Mouse (Mus musculus): ENCODE data around the gene Rab5b. TPM values are rescaled to one million over a fixed set of nuclear protein-coding genes. Genes with fewer than 3 reads are reported as not detected.
"Not testable (repeated sequence)": the region's sequence is repeated elsewhere in the genome, so short reads cannot be mapped to it uniquely, and the experiment has no call there.

Gene Rab5b
- total and polyA plus RNA-seq, 2 experiments from 2014 or later: 112 to 129 TPM

- Histone ChIP-seq H3K4me2 (ENCODE audit: low read depth, low read length, poor library complexity, severe bottlenecking) (peak overlapping the region; percentile 99), H3K27ac (ENCODE audit: low read depth, low read length) (no peak overlapping the region), H3K9me3 (ENCODE audit: low read length) (no peaks in the 10 kb centered on the region), H3K9ac (replicated peaks; ENCODE audit: low read length, poor library complexity, severe bottlenecking) (no peak overlapping the region), H3K27me3 (ENCODE audit: insufficient read depth, low read length) (peaks cover 7% of the 10 kb centered on the region; the same call in 1 of the 2 replicates), H3K4me1 (ENCODE audit: insufficient read depth, low read length) (no peaks in the 10 kb centered on the region; the same call in 1 of the 2 replicates), H3K36me3 (ENCODE audit: insufficient read depth, low read length) (no peaks in the 10 kb centered on the region), H3K4me3 (ENCODE audit: low read depth, low read length) (no peak overlapping the region)
- ATAC-seq (ENCODE audit: low FRiP score): no peak
- TF ChIP-seq CTCF (IDR thresholded peaks at IDR 0.05): no peak
- 43% methylated on average over 4 of the region's 4 CpGs for WGBS
- no peak for DNase-seq (ENCODE audit: low spot score)
Observed at GRCm38 (mm10) chr10:128742616-128743015, 46.6 kb upstream of the Rab5b start.

- no peak for TF ChIP-seq CTCF (IDR thresholded peaks at IDR 0.05)
- no peaks in the 10 kb centered on the region; the same call in 1 of the 2 replicates for H3K4me1 ChIP-seq (ENCODE audit: insufficient read depth, low read length)
- no peaks in the 10 kb centered on the region for H3K9me3 ChIP-seq (ENCODE audit: low read length)
- no peak for ATAC-seq (ENCODE audit: low FRiP score)
- H3K27me3 ChIP-seq (ENCODE audit: insufficient read depth, low read length): peaks cover 7% of the 10 kb centered on the region; the same call in 1 of the 2 replicates
- no peak overlapping the region for H3K4me3 ChIP-seq (ENCODE audit: low read depth, low read length)
- WGBS: 61% methylated on average over 2 of the region's 2 CpGs
- no peak overlapping the region for H3K4me2 ChIP-seq (ENCODE audit: low read depth, low read length, poor library complexity, severe bottlenecking)
- no peak overlapping the region for H3K9ac ChIP-seq (replicated peaks; ENCODE audit: low read length, poor library complexity, severe bottlenecking)
- DNase-seq (ENCODE audit: low spot score): no peak
- no peaks in the 10 kb centered on the region for H3K36me3 ChIP-seq (ENCODE audit: insufficient read depth, low read length)
- no peak overlapping the region for H3K27ac ChIP-seq (ENCODE audit: low read depth, low read length)
Observed at GRCm38 (mm10) chr10:128740296-128740695, 44.2 kb upstream of the Rab5b start.

GRCm38 (mm10) chr10:128737435-128737834, 41.4 kb upstream of the Rab5b start:
- no peak for TF ChIP-seq CTCF (IDR thresholded peaks at IDR 0.05)
- H3K9ac ChIP-seq (replicated peaks; ENCODE audit: low read length, poor library complexity, severe bottlenecking): no peak overlapping the region; the same call in 1 of the 2 replicates
- 3% methylated on average over 15 of the region's 15 CpGs for WGBS

GRCm38 (mm10) chr10:128731992-128732391, 35.9 kb upstream of the Rab5b start:
- no peak overlapping the region for H3K4me3 ChIP-seq (ENCODE audit: low read depth, low read length)
- H3K27me3 ChIP-seq (ENCODE audit: insufficient read depth, low read length): no peaks in the 10 kb centered on the region
- ATAC-seq (ENCODE audit: low FRiP score): no peak
- no peak for TF ChIP-seq CTCF (IDR thresholded peaks at IDR 0.05)
- no peaks in the 10 kb centered on the region for H3K4me1 ChIP-seq (ENCODE audit: insufficient read depth, low read length)
- no peak for DNase-seq (ENCODE audit: low spot score)
- H3K36me3 ChIP-seq (ENCODE audit: insufficient read depth, low read length): peaks cover 3% of the 10 kb centered on the region; the same call in 1 of the 2 replicates
- no peak overlapping the region for H3K4me2 ChIP-seq (ENCODE audit: low read depth, low read length, poor library complexity, severe bottlenecking)
- H3K27ac ChIP-seq (ENCODE audit: low read depth, low read length): no peak overlapping the region
- no peak overlapping the region for H3K9ac ChIP-seq (replicated peaks; ENCODE audit: low read length, poor library complexity, severe bottlenecking)
- no peaks in the 10 kb centered on the region for H3K9me3 ChIP-seq (ENCODE audit: low read length)

More at GRCm38 (mm10) chr10:128737435-128737834, 41.4 kb upstream of the Rab5b start:
- DNase-seq (ENCODE audit: low spot score) (no peak), ATAC-seq (ENCODE audit: low FRiP score) (no peak)
- Histone ChIP-seq H3K36me3 (ENCODE audit: insufficient read depth, low read length) (no peaks in the 10 kb centered on the region), H3K4me3 (ENCODE audit: low read depth, low read length) (no peak overlapping the region), H3K9me3 (ENCODE audit: low read length) (no peaks in the 10 kb centered on the region), H3K4me1 (ENCODE audit: insufficient read depth, low read length) (no peaks in the 10 kb centered on the region), H3K27me3 (ENCODE audit: insufficient read depth, low read length) (peaks cover 4% of the 10 kb centered on the region; the same call in 1 of the 2 replicates), H3K27ac (ENCODE audit: low read depth, low read length) (no peak overlapping the region), H3K4me2 (ENCODE audit: low read depth, low read length, poor library complexity, severe bottlenecking) (0 out of 2 replicates have a peak overlapping the region, but pooled peaks have one; percentile 24)

- Histone ChIP-seq H3K4me1 (ENCODE audit: insufficient read depth, low read length) (no peaks in the 10 kb centered on the region), H3K4me3 (ENCODE audit: low read depth, low read length) (no peak overlapping the region), H3K27me3 (ENCODE audit: insufficient read depth, low read length) (no peaks in the 10 kb centered on the region), H3K27ac (ENCODE audit: low read depth, low read length) (no peak overlapping the region), H3K9ac (replicated peaks; ENCODE audit: low read length, poor library complexity, severe bottlenecking) (no peak overlapping the region), H3K4me2 (ENCODE audit: low read depth, low read length, poor library complexity, severe bottlenecking) (no peak overlapping the region), H3K9me3 (ENCODE audit: low read length) (no peaks in the 10 kb centered on the region), H3K36me3 (ENCODE audit: insufficient read depth, low read length) (peaks cover 3% of the 10 kb centered on the region; the same call in 1 of the 2 replicates)
- DNase-seq (ENCODE audit: low spot score): peak; percentile 71
- 0 out of 2 replicates have a peak, but pooled peaks have one; percentile 23 for ATAC-seq (ENCODE audit: low FRiP score)
- TF ChIP-seq CTCF (IDR thresholded peaks at IDR 0.05): peak; percentile 76
- WGBS: 15% methylated on average over 10 of the region's 10 CpGs
Observed at GRCm38 (mm10) chr10:128731002-128731433, 35.0 kb upstream of the Rab5b start.

GRCm38 (mm10) chr10:128728059-128728458, 32.0 kb upstream of the Rab5b start:
- 90% methylated on average over 5 of the region's 5 CpGs for WGBS
- no peak for TF ChIP-seq CTCF (IDR thresholded peaks at IDR 0.05)
- DNase-seq (ENCODE audit: low spot score) (no peak), ATAC-seq (ENCODE audit: low FRiP score) (no peak)
- H3K27ac ChIP-seq (ENCODE audit: low read depth, low read length): no peak overlapping the region
- H3K4me1 ChIP-seq (ENCODE audit: insufficient read depth, low read length): no peaks in the 10 kb centered on the region
- no peak overlapping the region for H3K9ac ChIP-seq (replicated peaks; ENCODE audit: low read length, poor library complexity, severe bottlenecking)
- H3K4me2 ChIP-seq (ENCODE audit: low read depth, low read length, poor library complexity, severe bottlenecking): no peak overlapping the region
- no peak overlapping the region for H3K4me3 ChIP-seq (ENCODE audit: low read depth, low read length)
- no peaks in the 10 kb centered on the region for H3K9me3 ChIP-seq (ENCODE audit: low read length)
- no peaks in the 10 kb centered on the region for H3K27me3 ChIP-seq (ENCODE audit: insufficient read depth, low read length)
- peaks cover 3% of the 10 kb centered on the region; the same call in 1 of the 2 replicates for H3K36me3 ChIP-seq (ENCODE audit: insufficient read depth, low read length)

- H3K4me2 ChIP-seq (ENCODE audit: low read depth, low read length, poor library complexity, severe bottlenecking); H3K36me3 ChIP-seq (ENCODE audit: insufficient read depth, low read length); ATAC-seq (ENCODE audit: low FRiP score); H3K27me3 ChIP-seq (ENCODE audit: insufficient read depth, low read length); H3K4me3 ChIP-seq (ENCODE audit: low read depth, low read length); H3K27ac ChIP-seq (ENCODE audit: low read depth, low read length); H3K9ac ChIP-seq (replicated peaks; ENCODE audit: low read length, poor library complexity, severe bottlenecking); DNase-seq (ENCODE audit: low spot score); H3K9me3 ChIP-seq (ENCODE audit: low read length); H3K4me1 ChIP-seq (ENCODE audit: insufficient read depth, low read length): not testable (repeated sequence)
- WGBS: 90% methylated on average over 3 of the region's 4 CpGs
Observed at GRCm38 (mm10) chr10:128725466-128725865, 29.4 kb upstream of the Rab5b start.

All from midbrain, postnatal 0 days (tissue).